Mouse (Mus musculus) mouse embryonic stem cell (cell line): ENCODE data around the gene Exoc6b.
"Not testable (repeated sequence)": the region's sequence is repeated elsewhere in the genome, so short reads cannot be mapped to it uniquely, and the experiment has no call there.

Experiments
- in situ Hi-C, 2 experiments: fragments of 300-500 bp; cut with MboI; formaldehyde crosslinking; loops; 1 replicate in 1 of 2; 3 replicates in 1 of 2; pipeline ENCODE4 v1.14.3; 2019 to 2020; ENCODE audit warnings: low sequenced_read_pairs in 2 of 2, low pct_unique_long_range_greater_than_20kb in 1 of 2, mixed read lengths in 1 of 2; ENCODE audit not compliant: unreplicated experiment in 1 of 2

The Exoc6b gene

DNA sequence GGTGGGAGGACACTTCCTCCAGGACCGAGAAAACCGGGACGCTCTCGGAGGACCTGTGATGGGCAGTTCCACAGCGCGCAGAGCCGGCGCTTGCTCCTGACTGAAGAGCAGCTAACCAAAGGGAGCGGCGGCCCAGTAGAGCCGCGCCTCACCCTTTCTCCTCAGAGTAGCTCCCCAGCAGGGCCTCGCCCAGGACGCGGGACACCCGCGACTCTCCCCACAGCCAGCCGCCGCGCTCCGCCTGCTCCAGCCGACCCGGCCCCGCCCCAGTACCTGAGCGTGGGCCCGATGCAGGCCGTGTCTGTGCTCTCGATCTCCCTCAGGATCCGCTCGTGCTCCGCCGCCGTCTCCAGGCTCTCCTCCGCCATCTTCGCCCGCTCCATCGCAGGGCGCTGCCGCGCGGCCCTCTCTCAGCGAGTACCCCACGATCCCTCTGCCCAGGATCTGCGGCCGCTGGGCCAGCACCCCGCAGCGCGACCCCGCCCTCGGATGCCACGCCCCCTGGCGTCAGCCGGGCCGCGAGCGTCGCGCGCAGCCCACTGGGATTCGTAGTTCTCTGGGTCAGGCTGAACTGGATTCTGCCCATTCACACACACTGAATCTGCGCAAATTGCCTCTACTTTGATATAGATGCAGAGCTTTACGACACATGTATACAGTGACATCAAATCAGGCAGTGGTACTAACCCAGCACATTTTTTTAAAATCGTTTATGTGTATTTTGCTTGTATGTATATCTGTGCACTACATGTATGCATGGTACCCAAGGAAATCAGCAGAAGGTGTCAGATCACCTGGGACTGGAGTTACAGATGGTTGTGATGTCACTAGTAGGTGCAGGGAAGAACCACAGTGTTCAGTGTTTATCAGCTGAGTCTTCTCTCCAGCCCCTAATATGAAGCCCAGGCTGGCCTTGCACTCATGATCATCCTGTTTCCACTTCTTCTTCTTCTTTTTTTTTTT lies at the start of gene Exoc6b:
Gene Exoc6b (minus strand): TSS at position 491 of the 963 bp plus-strand sequence.
- in situ Hi-C loops = no loop called here

DNA sequence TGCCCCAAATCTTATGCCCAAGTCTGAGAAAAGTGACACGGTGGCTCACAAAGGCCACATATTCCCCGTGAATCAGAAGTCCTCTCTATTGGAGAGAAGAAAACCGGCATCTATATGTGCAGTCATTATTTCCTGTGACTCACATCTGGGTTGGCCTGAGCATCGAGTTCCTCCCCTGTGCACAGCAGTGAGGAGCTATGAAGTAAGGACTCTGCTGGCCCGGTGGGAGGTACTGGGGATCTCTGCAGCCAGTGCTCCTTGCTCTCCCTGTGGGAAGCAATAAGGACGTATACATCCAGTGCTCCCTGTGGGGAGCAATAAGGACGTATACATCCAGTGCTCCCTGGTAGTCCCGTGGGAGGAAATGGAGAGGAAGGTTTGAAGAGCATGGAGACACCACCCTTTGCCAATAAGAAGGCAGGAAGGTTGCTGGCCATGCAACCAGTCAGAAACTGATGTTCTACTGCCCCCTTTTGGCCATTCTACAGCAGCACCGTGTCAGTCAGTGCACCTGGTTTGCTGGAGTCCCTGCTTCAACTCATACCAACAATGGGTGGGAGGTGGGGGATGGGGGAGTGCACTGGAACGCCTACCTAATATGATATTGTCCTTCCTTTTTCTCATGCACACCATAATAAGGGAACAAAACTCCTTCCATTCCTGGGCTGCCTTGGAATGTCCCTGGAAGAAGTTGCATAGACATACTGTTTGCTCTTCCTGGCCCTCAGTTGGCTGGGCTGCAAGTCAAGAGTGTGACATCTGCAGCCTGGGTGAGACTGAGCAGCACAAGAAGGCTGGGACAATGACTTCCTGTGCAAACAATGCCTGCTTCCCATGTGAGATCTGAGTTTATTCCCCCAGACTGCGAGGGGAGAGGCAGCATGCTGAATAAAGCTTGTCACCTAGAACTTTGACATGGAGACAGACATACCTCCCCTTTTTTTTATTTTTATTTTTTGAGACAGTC lies 48.5 kb upstream of the Exoc6b start:
- in situ Hi-C loops = loop anchor here (10.0 to 25.0 kb wide), 2 partner anchors 203 to 206 kb away; no protein-coding TSS in a partner anchor

DNA sequence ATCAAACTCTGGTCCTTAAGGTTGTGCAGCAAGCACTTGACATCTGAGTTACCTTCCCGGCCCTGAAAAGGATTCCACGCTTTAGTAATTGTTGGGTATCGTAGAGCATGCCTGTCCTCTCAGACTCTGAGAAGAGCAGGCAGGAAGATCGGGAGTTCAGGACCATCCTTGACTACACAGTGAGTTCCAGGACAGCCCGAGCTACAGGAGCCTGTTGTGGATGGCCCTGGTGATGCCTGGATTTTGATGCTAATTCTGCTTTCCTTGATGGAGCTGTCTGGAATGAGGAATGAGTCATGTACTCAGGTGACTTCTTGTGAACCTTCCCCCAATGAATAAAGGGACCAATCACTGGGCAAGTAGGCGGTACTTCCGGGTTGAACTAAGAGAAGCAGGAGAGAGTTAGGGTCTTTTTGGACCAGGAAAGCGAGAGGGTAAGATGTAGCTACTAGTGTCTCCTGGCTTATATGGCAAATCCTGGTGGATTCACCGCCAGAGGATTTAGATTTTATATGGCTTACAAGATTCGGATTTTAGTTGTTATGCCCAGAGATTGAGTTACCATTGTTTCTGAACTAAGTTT lies 35.8 kb upstream of the Exoc6b start:
- in situ Hi-C loops = loop anchor here (5.0 to 25.0 kb wide), 2 partner anchors 58 to 193 kb away; no protein-coding TSS in a partner anchor

DNA sequence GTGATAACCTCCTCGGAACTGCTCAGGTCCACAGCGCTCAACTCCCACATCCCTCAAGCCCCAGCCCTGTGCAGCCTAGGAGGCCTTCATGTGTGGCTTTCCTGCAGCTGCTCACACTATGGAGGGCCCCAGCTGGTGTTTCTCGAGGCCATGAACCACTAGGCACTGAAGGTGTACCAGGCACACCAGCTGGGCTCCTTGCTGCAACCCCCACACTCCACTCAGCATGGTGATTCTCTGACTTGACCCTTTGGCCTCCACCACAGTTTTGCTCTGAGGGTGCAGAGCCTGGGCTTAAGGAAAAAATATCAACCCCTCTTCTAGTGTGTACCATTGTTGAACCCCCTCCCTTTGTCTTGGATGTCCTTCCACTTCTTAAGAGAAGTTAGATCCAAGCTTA lies 34.0 kb upstream of the Exoc6b start:
- in situ Hi-C loops = loop anchor here in 1 of 2 experiments (25.0 kb wide), 1 partner anchor 191 kb away; no protein-coding TSS in a partner anchor

DNA sequence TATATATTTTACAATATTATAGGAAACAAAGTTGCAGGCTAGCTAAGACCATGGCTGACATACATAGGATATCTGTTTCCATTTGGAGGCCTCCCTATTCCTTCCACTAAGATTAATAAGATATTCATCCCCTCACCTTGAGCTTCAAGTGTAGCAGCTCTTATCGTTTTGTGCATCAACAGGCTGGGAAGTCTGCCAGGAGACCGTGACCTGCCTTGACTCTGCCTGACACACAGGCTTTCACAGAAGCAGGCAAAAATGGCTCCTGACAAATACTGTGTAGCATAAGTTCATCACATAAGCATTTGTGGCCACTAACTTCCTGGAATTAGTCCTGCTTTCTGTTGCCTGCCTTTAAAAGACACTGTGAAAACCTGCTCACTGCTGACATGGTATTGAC lies 27.1 kb upstream of the Exoc6b start:
- in situ Hi-C loops = no loop called here

DNA sequence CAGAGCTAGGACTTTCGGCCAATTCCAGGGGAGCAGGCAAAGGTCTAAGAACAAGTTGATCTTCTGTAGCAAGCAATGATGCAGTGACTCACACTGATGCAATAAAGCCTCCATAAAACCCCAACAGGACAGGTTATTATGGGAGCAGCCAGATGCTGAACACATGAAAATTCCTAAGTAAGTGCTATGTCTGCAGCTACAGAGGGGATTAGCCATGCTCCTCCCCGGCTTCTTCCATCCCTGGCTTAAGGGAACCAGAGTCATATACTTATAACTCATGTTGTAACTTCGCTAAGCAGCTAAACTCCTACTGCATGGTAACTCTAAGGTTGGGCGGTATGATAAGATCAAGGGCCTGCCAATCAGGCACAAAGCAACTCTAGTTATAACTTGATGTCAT lies 18.1 kb upstream of the Exoc6b start:
- in situ Hi-C loops = no loop called here

DNA sequence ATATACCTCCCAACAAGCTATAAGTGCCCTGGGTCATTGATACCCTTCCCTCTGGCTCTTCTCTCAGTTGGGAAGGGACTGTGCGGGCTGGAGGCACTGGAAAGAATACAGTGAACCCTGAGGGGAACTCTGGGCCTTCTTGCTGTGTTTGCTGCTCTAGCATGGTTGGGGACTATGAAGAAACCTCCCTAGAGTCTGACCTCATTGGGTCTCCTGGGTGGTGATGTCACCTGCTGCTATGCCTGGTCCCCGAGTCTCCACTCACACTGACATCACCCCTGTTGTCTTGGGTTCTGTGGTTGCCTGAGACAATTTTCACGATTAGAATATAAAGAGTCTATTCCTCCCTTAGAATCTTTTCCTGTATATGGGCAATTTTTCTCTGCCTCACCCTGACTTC lies 17.3 kb upstream of the Exoc6b start:
- in situ Hi-C loops = no loop called here

DNA sequence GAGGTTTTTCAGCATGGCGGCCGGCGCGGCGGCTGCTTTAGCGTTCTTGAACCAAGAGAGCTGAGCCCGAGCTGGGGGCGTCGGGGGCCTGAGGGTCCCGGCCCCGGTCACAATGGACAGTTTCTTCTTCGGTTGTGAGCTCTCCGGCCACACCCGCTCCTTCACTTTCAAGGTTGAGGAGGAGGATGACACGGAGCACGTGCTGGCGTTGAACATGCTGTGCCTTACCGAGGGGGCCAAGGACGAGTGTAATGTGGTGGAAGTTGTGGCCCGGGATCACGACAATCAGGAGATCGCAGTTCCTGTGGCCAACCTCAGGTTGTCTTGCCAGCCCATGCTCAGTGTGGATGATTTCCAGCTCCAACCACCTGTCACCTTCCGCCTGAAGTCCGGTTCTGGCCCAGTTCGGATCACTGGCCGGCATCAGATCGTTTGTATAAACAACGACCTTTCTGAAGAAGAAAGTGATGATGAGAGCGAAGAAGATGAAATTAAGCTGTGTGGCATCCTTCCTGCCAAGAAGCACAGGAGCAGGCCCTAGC lies 6.9 kb upstream of the Exoc6b start:
- in situ Hi-C loops = not testable (repeated sequence)

DNA sequence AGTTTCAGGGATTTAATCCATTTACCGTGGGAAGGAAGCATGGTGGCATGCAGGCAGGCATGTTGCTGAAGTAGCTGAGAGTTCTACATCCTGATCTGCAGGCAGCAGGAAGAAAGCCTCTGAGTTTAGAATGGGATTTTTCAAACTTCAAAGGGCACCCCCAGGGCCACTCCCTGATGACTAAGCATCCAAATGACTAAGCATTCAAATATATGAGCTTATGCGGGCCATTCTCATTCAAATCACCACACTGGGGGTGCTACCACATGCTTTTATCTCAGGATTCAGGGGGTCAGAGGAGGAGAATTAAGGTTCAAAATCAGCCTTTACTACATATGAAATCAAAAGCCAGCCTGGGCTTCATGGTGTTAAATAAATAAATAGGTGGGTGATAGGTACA lies 5.7 kb upstream of the Exoc6b start:
- in situ Hi-C loops = no loop called here

DNA sequence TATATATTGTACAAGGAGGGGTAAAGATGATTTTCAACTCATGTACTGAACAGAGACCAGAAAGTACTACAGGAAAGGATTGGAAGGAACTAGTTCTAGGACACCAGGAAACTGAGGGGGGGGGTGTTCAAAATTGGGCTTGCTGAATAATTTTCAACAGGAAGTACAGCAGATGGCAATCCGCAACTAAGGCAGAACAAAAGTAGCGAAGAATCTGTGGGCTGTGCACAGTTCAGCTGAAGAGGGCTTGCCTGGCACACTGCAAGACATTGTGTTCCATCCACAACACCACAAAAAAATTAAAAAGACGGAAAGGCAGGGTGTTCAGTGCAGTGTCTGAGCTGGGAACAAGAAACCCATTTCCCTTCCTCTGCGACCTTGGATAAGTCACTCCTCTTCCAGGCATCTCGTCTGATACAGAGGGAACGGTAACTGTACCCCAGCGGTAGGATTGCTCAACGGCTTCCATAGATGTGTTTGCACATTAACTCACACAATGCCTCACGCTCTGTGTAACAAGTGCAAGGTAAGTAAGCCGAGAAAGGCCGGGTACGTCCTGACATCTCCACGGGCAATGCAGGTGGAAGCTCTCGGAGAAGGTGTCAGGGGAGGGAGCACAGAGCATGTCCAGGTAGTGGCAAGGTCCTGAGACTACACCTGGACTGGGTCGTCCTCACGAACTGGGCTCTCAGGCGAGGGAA lies 841 bp downstream of the Exoc6b start:
- in situ Hi-C loops = no loop called here

DNA sequence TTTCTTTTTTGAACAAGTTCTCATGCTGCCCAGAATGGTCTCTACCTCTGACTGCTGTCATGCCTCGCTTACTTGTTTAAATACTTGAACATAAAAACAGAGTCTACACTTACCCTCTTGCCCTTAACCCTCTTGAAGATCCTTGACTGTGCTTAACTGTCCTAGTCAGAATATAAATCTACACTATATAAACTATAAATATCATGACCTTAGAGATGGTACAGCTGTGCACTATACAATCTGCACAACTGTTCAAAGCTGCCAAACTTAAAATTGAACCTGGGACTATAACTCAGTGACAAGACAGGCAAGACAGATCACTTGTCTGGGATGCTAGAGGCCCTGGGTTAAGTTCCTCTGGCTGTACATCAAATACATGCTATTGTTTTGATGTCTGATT lies 11.7 kb downstream of the Exoc6b start:
- in situ Hi-C loops = no loop called here

DNA sequence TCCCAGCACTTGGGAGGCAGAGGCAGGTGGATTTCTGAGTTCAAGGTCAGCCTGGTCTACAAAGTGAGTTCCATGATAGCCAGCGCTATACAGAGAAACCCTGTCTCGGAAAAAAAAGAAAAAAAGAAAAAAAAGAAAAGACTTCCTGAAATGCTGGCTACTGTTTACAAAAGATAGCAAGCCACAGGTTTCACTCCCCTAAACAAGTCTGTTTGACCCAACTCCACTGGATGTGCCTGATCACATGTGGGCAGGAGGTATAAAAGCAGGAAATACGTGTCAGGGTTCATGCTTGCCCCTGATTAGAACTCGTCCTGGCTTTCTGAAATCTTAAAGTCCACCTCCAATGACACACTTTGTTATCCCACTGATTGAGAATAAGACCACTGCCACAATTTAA lies 18.2 kb downstream of the Exoc6b start:
- in situ Hi-C loops = no loop called here

DNA sequence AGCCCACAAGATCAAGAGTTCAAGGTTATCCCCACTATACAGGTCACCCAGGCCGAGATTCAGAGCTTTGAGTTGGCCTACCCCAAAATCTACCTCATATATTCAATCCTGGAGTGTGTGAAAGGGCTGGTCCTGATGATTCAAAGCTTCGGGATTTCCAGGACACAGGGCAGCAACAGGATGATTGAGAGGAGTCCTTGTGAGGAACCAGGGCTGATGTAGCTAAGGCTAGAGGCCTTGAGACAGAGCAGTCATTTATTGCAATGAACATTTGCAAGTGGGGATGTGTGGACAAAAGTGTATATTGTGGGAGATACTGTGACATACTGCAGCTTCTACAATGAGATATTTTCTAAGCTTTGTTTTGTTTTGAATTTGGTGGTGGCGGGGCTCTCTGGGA lies 22.8 kb downstream of the Exoc6b start:
- in situ Hi-C loops = loop anchor here in 1 of 2 experiments (5.0 kb wide), 1 partner anchor 61 kb away; no protein-coding TSS in a partner anchor

DNA sequence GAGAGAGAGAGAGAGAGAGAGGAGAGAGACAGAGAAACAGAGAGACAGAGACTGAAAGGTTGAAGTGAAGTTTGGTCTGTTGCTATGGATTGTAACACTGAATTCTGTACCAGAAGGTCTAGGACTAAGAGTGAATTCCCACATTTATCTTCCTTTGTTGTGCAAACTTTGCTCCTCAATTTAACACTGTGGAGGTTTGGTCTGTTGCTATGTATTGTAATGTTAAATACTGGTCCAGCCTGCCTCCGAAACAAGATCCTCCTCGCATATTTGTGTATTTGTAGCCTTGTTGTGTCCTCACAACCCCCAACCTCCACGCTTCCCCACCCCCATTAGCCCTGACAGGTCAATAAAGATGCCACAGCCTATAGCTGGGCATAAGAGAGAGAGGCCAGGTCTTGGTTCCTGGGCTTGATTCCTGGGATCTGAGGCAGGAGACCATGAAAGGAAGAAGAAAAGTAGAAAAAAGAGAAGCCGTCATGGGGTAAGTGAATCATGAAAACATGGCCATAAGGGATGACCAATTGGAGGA lies 24.6 kb downstream of the Exoc6b start:
- in situ Hi-C loops = loop anchor here in 1 of 2 experiments (5.0 kb wide), 1 partner anchor 63 kb away; no protein-coding TSS in a partner anchor

DNA sequence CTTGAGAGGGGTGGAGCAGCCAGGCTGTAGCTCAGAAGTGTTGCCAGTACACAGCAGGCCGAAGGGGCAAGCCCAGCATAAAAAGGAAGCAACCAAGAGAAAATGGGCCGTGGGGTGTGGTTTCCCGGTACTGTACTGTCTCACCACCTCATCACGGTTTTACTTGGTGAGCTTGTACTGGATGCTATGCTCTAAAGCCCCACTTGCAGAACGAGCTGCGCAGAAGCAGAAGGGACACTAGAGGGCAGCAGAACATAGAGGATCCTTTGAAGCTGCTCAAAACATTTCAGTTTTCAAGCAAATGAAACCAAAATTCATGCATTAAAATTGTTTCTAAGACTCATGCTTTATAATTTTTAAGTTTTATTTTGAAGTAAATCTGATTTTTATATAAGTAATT lies 31.6 kb downstream of the Exoc6b start:
- in situ Hi-C loops = loop anchor here in 1 of 2 experiments (5.0 kb wide), 1 partner anchor 85 kb away; no protein-coding TSS in a partner anchor

DNA sequence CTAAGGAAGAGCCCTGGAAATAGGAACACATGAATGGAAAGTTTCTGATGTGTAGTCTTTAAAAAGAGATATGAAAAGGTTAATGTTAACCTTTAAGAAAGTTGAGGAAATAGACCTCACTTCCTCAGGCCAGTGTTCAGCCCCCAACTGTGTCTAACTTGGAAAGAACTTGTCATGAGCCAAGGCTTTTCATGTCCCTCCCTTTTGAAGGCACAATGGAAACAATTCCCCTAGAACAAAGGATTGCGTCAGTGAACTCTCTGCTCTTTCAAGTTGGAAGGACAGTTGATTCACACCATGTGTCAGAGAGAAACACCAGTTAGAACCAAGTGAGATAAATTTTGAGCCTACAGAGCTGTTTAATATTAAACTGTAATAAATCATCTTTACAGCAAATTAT lies 39.6 kb downstream of the Exoc6b start:
- in situ Hi-C loops = no loop called here

DNA sequence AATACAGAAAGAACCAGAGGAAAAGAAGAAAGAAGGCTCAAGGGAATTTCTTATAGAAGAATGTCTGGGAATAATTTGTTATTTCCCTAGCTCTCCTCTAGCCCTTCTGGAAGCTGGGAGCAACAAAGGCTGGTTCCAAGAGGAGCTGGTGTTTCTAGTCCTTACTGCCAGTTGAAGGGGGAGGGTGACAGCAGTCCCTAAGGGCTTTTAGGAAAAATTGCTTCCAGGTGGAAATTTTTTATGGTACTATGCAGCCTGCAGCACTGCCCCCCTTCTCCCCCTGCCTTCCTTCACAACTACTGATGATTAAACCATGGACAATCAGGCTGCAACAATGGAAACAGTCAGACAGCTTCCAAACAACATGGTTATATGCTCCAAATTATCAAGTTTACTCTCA lies 44.9 kb downstream of the Exoc6b start:
- in situ Hi-C loops = no loop called here
